Mouse (Mus musculus) hindbrain, embryonic 15.5 days (tissue): ENCODE measurements around the gene Gm49366. TPM values are rescaled to one million over a fixed set of nuclear protein-coding genes. Genes with fewer than 3 reads are reported as not detected.
"Not testable (repeated sequence)": the region's sequence is repeated elsewhere in the genome, so short reads cannot be mapped to it uniquely, and the experiment has no call there.

Source experiments
- ATAC-seq: fragments of 200-750 bp; cut with Nextera tagmentation; 2 replicates; pipeline ENCODE4 v1.8.0; 2017; ENCODE audit warnings: low read depth, moderate number of reproducible peaks, moderate TSS enrichment; ENCODE audit not compliant: low FRiP score
- H3K27ac ChIP-seq: fragments of 300-500 bp; sonication (generic); replicated peaks from 2 replicates; pipeline ENCODE4 v1.5.1; 2015; ENCODE audit warnings: mild to moderate bottlenecking, inconsistent platforms
- H3K27me3 ChIP-seq: fragments of 300-500 bp; sonication (generic); 2 replicates; pipeline ENCODE4 v1.6.1; 2015; ENCODE audit warnings: control low read depth, inconsistent platforms
- H3K36me3 ChIP-seq: fragments of 300-500 bp; sonication (generic); 2 replicates; pipeline ENCODE4 v1.6.1; 2015; ENCODE audit warnings: control low read depth, inconsistent platforms
- H3K4me1 ChIP-seq: fragments of 300-500 bp; sonication (generic); replicated peaks from 2 replicates; pipeline ENCODE4 v1.6.1; 2015; ENCODE audit warnings: control low read depth, inconsistent platforms
- H3K4me2 ChIP-seq: fragments of 300-500 bp; sonication (generic); 2 replicates; pipeline ENCODE4 v1.6.1; 2015; ENCODE audit warnings: moderate library complexity, mild to moderate bottlenecking, inconsistent platforms
- H3K4me3 ChIP-seq: fragments of 300-500 bp; sonication (generic); 2 replicates; pipeline ENCODE4 v1.5.1; 2015; ENCODE audit warnings: mild to moderate bottlenecking, inconsistent platforms
- H3K9ac ChIP-seq: fragments of 300-500 bp; sonication (generic); 2 replicates; pipeline ENCODE4 v1.6.1; 2015; ENCODE audit warnings: inconsistent platforms
- H3K9me3 ChIP-seq: fragments of 300-500 bp; sonication (generic); 2 replicates; pipeline ENCODE4 v1.6.1; 2016; ENCODE audit warnings: control low read depth, inconsistent platforms
- WGBS: fragments of 180-500 bp; shearing (Covaris S2); methylation state at CpG from one replicate; pipeline ENCODE4 v1.1.7; 2015; 5-methylcytosine and 5-hydroxymethylcytosine counted together
- polyA plus RNA-seq: library from polyadenylated mRNA; unstranded; fragments of >200 nt; fragmentation: Nextera tagmentation; extraction: Ambion mirVana; gene quantifications from 2 replicates; pipeline ENCODE4 v1.2.1, GENCODE M21; 2015

Gene Gm49366
- polyA plus RNA-seq, 1 experiment from 2014 or later: not detected

DNA sequence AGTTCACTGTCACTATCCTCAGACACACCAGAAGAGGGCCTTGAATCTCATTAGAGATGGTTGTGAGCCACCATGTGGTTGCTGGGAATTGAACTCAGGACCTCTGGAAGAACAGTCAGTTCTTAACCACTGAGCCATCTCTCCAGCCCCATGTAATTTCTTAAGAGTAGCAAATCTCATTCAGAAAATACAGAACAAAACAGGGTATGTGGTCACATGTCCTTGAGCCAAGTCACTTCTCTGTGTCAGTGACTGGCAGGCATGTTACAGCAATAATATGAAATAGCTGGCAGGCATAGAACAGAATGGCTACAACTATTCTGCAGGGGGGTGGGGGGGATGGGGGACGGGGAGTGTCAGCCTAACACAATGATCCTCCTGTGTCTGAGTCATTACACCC is 61.3 kb downstream of the Gm49366 start:
- no peaks in the 10 kb centered on the region for H3K27me3 ChIP-seq
- H3K9ac ChIP-seq: 0 out of 2 replicates have a peak overlapping the region, but pooled peaks have one; percentile 48
- no peaks in the 10 kb centered on the region for H3K36me3 ChIP-seq
- H3K4me3 ChIP-seq: no peak overlapping the region
- no peak overlapping the region for H3K27ac ChIP-seq
- WGBS: 26% methylated on average over 1 of the region's 1 CpGs
- no peaks in the 10 kb centered on the region for H3K9me3 ChIP-seq
- peak overlapping the region; percentile 60 for H3K4me2 ChIP-seq
- no peak for ATAC-seq
- H3K4me1 ChIP-seq: peaks cover 5% of the 10 kb centered on the region

DNA sequence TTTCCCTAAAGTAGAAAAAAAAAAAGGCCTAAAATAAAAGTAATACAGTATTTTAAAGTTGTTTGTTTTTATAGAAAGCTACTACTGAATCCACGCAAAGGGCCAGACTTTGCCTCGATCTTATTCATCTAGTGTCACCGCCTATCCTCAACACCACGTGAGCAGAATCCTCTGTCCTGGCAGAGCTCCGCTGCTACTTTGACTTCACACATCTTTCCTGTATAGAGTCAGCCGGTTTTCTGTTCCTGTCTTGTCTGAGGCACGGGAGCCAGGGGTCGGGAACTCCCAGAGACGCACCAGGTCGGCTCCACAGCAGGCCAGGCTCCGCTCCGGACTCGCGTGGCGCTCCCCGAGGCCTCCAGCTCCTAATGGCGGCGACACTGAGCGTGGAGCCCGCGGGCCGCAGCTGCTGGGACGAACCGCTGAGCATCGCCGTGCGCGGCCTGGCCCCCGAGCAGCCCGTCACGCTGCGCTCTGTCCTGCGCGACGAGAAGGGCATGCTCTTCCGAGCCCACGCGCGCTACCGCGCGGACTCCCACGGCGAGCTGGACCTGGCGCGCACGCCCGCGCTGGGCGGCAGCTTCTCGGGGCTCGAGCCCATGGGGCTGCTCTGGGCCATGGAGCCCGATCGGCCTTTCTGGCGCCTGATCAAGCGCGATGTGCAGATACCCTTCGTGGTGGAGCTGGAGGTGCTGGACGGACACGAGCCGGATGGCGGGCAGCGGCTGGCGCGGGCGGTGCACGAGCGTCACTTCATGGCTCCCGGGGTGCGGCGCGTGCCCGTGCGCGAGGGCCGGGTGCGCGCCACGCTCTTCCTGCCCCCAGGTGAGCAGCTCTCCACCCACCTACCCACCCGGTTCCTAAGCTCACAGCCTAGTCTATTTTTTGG is 62.1 kb downstream of the Gm49366 start, which contains the start of gene Acot6:
Acot6 (plus strand) TSS at position 51 of the 889 bp plus-strand sequence.
- peak within 1 kb of the TSS; percentile 60 for H3K4me3 ChIP-seq
- ATAC-seq: peak; percentile 86
- H3K36me3 ChIP-seq, H3K27me3 ChIP-seq, H3K4me1 ChIP-seq, H3K9me3 ChIP-seq: not testable (repeated sequence)
- peak within 1 kb of the TSS; percentile 60 for H3K4me2 ChIP-seq
- under 1% methylated on average over 74 of the region's 80 CpGs for WGBS
- H3K27ac ChIP-seq: peak within 1 kb of the TSS; percentile 72
- H3K9ac ChIP-seq: peak within 1 kb of the TSS; percentile 48

DNA sequence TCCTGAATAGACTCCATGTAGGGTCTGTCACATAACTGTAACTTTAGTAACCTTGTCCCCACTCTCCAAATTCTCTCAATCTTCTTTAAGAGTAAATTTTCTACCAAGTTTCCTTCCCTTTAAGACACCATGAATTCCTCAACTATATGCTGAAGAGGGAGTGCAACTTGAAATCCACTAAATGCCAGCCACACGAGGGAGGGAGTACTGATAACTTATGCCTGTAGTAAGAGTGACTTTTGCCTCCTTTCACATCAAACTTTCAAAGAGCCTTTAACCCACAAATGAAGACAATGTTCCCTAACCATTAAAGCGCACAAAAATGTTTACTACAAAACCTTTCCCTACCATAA is 62.7 kb downstream of the Gm49366 start:
- Histone ChIP-seq H3K36me3 (no peaks in the 10 kb centered on the region), H3K9me3 (no peaks in the 10 kb centered on the region), H3K27ac (0 out of 2 replicates have a peak overlapping the region, but pooled peaks have one; percentile 72), H3K27me3 (no peaks in the 10 kb centered on the region), H3K4me1 (peaks cover 5% of the 10 kb centered on the region), H3K9ac (no peak overlapping the region), H3K4me2 (peak overlapping the region; percentile 60), H3K4me3 (peak overlapping the region; percentile 60)
- ATAC-seq: 0 out of 2 replicates have a peak, but pooled peaks have one; percentile 8
- 45% methylated on average over 2 of the region's 2 CpGs for WGBS

DNA sequence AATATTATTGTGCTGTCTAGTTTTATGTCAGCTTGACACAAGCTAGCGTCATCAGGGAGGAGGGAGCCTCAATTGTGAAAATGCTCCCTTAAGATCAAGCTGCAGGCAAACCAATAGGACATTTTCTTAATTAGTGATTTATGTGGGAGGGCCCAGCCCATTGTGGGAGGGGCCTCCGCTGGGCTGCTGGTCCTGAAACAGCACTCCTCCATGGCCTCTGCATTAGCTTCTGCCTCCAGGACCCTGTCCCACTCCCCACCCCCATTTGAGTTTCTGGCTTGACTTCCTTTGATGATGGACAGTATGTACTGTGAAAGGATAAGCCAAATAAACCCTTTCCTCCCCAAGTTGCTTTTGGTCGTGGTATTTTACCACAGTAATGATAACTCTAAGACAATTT is 68.3 kb downstream of the Gm49366 start:
- Histone ChIP-seq H3K36me3 (no peaks in the 10 kb centered on the region), H3K4me2 (no peak overlapping the region), H3K27ac (no peak overlapping the region), H3K9ac (no peak overlapping the region), H3K9me3 (no peaks in the 10 kb centered on the region), H3K4me1 (no peaks in the 10 kb centered on the region), H3K27me3 (no peaks in the 10 kb centered on the region), H3K4me3 (no peak overlapping the region)
- WGBS: 87% methylated on average over 3 of the region's 3 CpGs
- ATAC-seq: no peak

DNA sequence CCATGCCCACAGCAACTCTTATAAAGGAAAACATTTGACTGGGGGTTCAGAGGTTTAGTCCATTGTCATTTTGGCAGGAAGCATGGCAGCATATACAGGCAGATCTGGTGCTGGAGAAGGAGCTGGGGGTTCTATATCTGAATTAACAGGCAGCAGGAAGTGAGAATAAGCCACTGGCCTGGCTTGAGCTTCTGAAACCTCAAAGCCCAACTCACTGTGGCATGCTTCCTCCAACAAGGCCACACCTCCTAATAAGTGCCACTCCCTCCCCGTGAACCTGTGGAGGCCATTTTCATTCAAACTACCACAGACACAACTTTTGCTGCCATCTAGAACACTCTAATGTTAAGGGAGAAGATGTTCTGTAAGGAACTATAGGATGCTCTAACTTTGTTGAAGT is 69.0 kb downstream of the Gm49366 start:
- ATAC-seq: no peak
- no peak overlapping the region for H3K9ac ChIP-seq
- no peak overlapping the region for H3K4me3 ChIP-seq
- H3K36me3 ChIP-seq: no peaks in the 10 kb centered on the region
- no peak overlapping the region for H3K4me2 ChIP-seq
- 80% methylated on average over 1 of the region's 1 CpGs for WGBS
- no peaks in the 10 kb centered on the region for H3K27me3 ChIP-seq
- H3K4me1 ChIP-seq: no peaks in the 10 kb centered on the region
- H3K27ac ChIP-seq: no peak overlapping the region
- H3K9me3 ChIP-seq: no peaks in the 10 kb centered on the region

Other genes with a start within 250 kb of the Gm49366 start
- gene Numb, start 117.0 kb upstream of the Gm49366 start, polyA plus RNA-seq: 15.3 and 17.4 TPM in 2 replicates
- gene Riox1, start 88.3 kb upstream of the Gm49366 start, polyA plus RNA-seq: 11.5 and 11.9 TPM in 2 replicates
- not detected in 2 replicates for gene Heatr4, start 54.1 kb upstream of the Gm49366 start, polyA plus RNA-seq
- 16.0 and 16.9 TPM in 2 replicates for gene Acot2, start 51.1 kb upstream of the Gm49366 start, polyA plus RNA-seq
- gene Acot1, start 29.4 kb upstream of the Gm49366 start, polyA plus RNA-seq: 91.0 and 98.0 TPM in 2 replicates
- 0.32 and 0.58 TPM in 2 replicates for gene Acot4, start 556 bp upstream of the Gm49366 start, polyA plus RNA-seq
- gene Acot3, start 13.2 kb downstream of the Gm49366 start, polyA plus RNA-seq: 1.3 and 1.4 TPM in 2 replicates
- gene Acot5, start 30.4 kb downstream of the Gm49366 start, polyA plus RNA-seq: 0.44 and 0.46 TPM in 2 replicates
- gene Acot6, start 61.7 kb downstream of the Gm49366 start, polyA plus RNA-seq: 0.84 and 1.7 TPM in 2 replicates
- 7.2 and 7.8 TPM in 2 replicates for gene Dnal1, start 75.4 kb downstream of the Gm49366 start, polyA plus RNA-seq
- gene Pnma1, start 109.6 kb downstream of the Gm49366 start, polyA plus RNA-seq: 4.0 and 4.5 TPM in 2 replicates
- 4.5 and 4.9 TPM in 2 replicates for gene Elmsan1, start 179.9 kb downstream of the Gm49366 start, polyA plus RNA-seq
- 13.6 and 16.2 TPM in 2 replicates for gene Ptgr2, start 246.3 kb downstream of the Gm49366 start, polyA plus RNA-seq